Mouse (Mus musculus): ENCODE measurements at regions not wholly inside any gene's neighbourhood (a gene's known extent, or its start where the extent isn't known, plus 50 kb on each side); places are given as distances from the start of the nearest gene placed in this dataset.

GRCm38 (mm10) chr4:12369551-12369950, 197.7 kb upstream of the Fam92a start:
- DNase-seq = no peak

GRCm38 (mm10) chr4:12356992-12357634, 185.3 kb upstream of the Fam92a start:
- no peak for DNase-seq

- no peak for DNase-seq
These were observed 181.6 kb upstream of the Fam92a start for GRCm38 (mm10) chr4:12353337-12353856.

- DNase-seq = no peak
These were observed 167.4 kb upstream of the Fam92a start for GRCm38 (mm10) chr4:12339236-12339635.

- no peak for DNase-seq
These were observed 163.2 kb upstream of the Fam92a start for GRCm38 (mm10) chr4:12334832-12335587.

- no peak for DNase-seq
These were observed 162.6 kb upstream of the Fam92a start for GRCm38 (mm10) chr4:12334429-12334828.

- DNase-seq = no peak
These were observed 144.2 kb upstream of the Fam92a start for GRCm38 (mm10) chr4:12316024-12316423.

- no peak for DNase-seq
These were observed 136.5 kb upstream of the Fam92a start for GRCm38 (mm10) chr4:12308332-12308731.

- DNase-seq = no peak
These were observed 135.1 kb upstream of the Fam92a start for GRCm38 (mm10) chr4:12306618-12307565.

- DNase-seq = no peak
These were observed 115.4 kb upstream of the Fam92a start for GRCm38 (mm10) chr4:12287079-12287686.

GRCm38 (mm10) chr4:12286391-12286790, 114.6 kb upstream of the Fam92a start:
- DNase-seq = no peak

- DNase-seq = no peak
These were observed 114.2 kb upstream of the Fam92a start for GRCm38 (mm10) chr4:12285983-12286382.

- DNase-seq = no peak
These were observed 106.1 kb upstream of the Fam92a start for GRCm38 (mm10) chr4:12277949-12278348.

- DNase-seq = no peak
These were observed 101.6 kb upstream of the Fam92a start for GRCm38 (mm10) chr4:12273369-12273768.

- DNase-seq = no peak
These were observed 101.1 kb upstream of the Fam92a start for GRCm38 (mm10) chr4:12272914-12273313.

GRCm38 (mm10) chr4:12272378-12272777, 100.6 kb upstream of the Fam92a start:
- DNase-seq = no peak

GRCm38 (mm10) chr4:12263746-12264145, 91.9 kb upstream of the Fam92a start:
- DNase-seq = no peak

GRCm38 (mm10) chr4:12263197-12263596, 91.4 kb upstream of the Fam92a start:
- DNase-seq = no peak

- no peak for DNase-seq
These were observed 76.2 kb upstream of the Fam92a start for GRCm38 (mm10) chr4:12247994-12248393.

GRCm38 (mm10) chr4:12246595-12246994, 74.8 kb upstream of the Fam92a start:
- no peak for DNase-seq

- peak in 1 of 2 experiments; percentile 37 for DNase-seq
These were observed 69.2 kb upstream of the Fam92a start for GRCm38 (mm10) chr4:12240941-12241571.

- DNase-seq = no peak
These were observed 58.9 kb upstream of the Fam92a start for GRCm38 (mm10) chr4:12230731-12231130.

Data from spleen, adult 18-20 months (tissue).